Mouse (Mus musculus) G1E (cell line): ENCODE measurements around the gene Lmo3.

Experiments used
- CTCF ChIP-seq: IDR thresholded peaks from 2 replicates; pipeline ENCODE4 v1.5.1; 2012; ENCODE audit warnings: low read depth, low read length, inconsistent platforms, mixed read lengths
- GATA1 ChIP-seq: IDR thresholded peaks from 2 replicates; pipeline ENCODE4 v1.6.1; 2012; ENCODE audit warnings: borderline replicate concordance, low read length, inconsistent platforms, mixed read lengths

DNA sequence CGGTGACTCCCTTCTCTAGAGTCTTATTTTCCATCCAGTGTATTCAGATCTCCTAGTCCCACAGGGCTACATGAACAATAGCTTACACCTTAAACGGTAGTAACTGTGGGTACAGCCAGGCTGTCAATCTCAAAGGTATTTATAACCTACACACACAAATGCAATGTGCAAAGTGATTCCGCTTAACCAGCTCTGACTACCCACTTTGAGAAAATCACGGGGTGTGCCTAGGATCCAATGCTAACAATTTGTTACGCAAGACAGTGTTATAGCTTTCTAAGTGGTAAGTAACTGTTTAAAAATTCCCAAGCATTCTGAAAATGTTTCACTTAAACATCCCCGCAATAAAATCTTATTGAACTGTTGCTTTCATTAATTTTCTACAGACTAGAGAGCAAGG is 179.7 kb downstream of the Lmo3 start:
- no peak for TF ChIP-seq GATA1
- no peak for TF ChIP-seq CTCF
